8 mouse cellular contexts compared by ENCODE assay signal in genomic region chr13:48878534-48878933, GRCm38 (mm10). TPM values are rescaled to one million over a fixed set of nuclear protein-coding genes. Genes with fewer than 3 reads are reported as not detected.
A peak's percentile ranks its signal among the peaks of the same experiment; 100 is the strongest.
DNase-seq lines count a peak whose midpoint lies in the region; ATAC-seq and TF ChIP-seq lines count a peak whose summit lies in the region.

No protein-coding gene starts in this region.

- peaks cover 10% of the 10 kb centered on the region; the same call in 1 of the 2 replicates for H3K36me3 ChIP-seq in ES-E14 (ENCODE audit: control insufficient read depth, insufficient read depth, low read length, poor library complexity, severe bottlenecking)
- H3K36me3 ChIP-seq in forebrain, embryonic 16.5 days (ENCODE audit: control insufficient read depth, insufficient read depth): peaks cover 11% of the 10 kb centered on the region
- H3K36me3 ChIP-seq in lung, embryonic 14.5 days (ENCODE audit: insufficient read depth): peaks cover 31% of the 10 kb centered on the region
- peaks cover 36% of the 10 kb centered on the region for H3K36me3 ChIP-seq in thymus, adult 2 months (ENCODE audit: control insufficient read depth, insufficient read depth, low read length)

- peak overlapping the region; percentile 67 for H3K4me2 ChIP-seq in forebrain, embryonic 16.5 days (ENCODE audit: low read length)
- H3K4me2 ChIP-seq in lung, embryonic 14.5 days: peak overlapping the region; percentile 84

- peak overlapping the region; percentile 58 to 68 for H3K4me3 ChIP-seq in ES-E14 (ENCODE audit: insufficient read depth in 1 of 2, low read depth in 1 of 2, low read length in 2 of 2, poor library complexity in 1 of 2, severe bottlenecking in 1 of 2)
- peak overlapping the region; percentile 43 for H3K4me3 ChIP-seq in forebrain, embryonic 16.5 days (replicated peaks; ENCODE audit: low read length)
- peak overlapping the region; percentile 63 for H3K4me3 ChIP-seq in layer of hippocampus, adult 2 months
- peak overlapping the region; percentile 42 for H3K4me3 ChIP-seq in lung, embryonic 14.5 days (ENCODE audit: low read depth, low read length)
- H3K4me3 ChIP-seq in olfactory bulb, adult 2 months (ENCODE audit: insufficient read depth, low read depth, low read length): peak overlapping the region; percentile 53
- peak overlapping the region; percentile 48 for H3K4me3 ChIP-seq in thymus, adult 2 months (ENCODE audit: control insufficient read depth, insufficient read depth, low read length)

- peak; percentile 95 for DNase-seq in ES-E14 (ENCODE audit: low read depth, low spot score)
- DNase-seq in cerebellum, adult 11-12 months: peak; percentile 99
- DNase-seq in heart, postnatal 36 days: peak; percentile 97 to 99
- peak; percentile 98 for DNase-seq in layer of hippocampus, adult 2 months (ENCODE audit: low spot score in 2 of 2)
- DNase-seq in lung, embryonic 14.5 days: peak; percentile 99
- DNase-seq in thymus, adult 2 months: peak; percentile 98

- no peak; the same call in 1 of the 2 replicates for TF ChIP-seq CTCF in layer of hippocampus, adult 2 months (conservative IDR thresholded peaks at IDR 0.05)
- TF ChIP-seq CTCF in lung, embryonic 14.5 days (IDR thresholded peaks at IDR 0.05; ENCODE audit: low read depth): no peak
- no peak for TF ChIP-seq CTCF in olfactory bulb, adult 2 months (IDR thresholded peaks at IDR 0.05; ENCODE audit: insufficient read depth, low read depth, low read length)
- peak; percentile 57; the same call in 1 of the 2 replicates for TF ChIP-seq CTCF in thymus, adult 2 months (IDR thresholded peaks at IDR 0.05; ENCODE audit: borderline replicate concordance, control insufficient read depth, extremely low read depth, insufficient read depth, low read length, poor library complexity)

- in situ Hi-C loops in ES-E14 (cut with MboI; ENCODE audit: low sequenced_read_pairs in 2 of 2, unreplicated experiment in 2 of 2): no loop called here

- H3K27ac ChIP-seq in ES-E14 (ENCODE audit: insufficient read depth, low read depth, low read length, poor library complexity, severe bottlenecking): no peak overlapping the region
- H3K27ac ChIP-seq in forebrain, embryonic 16.5 days (ENCODE audit: low read length): peak overlapping the region; percentile 77
- peak overlapping the region; percentile 96 for H3K27ac ChIP-seq in layer of hippocampus, adult 2 months
- H3K27ac ChIP-seq in lung, embryonic 14.5 days (ENCODE audit: low read depth): peak overlapping the region; percentile 87
- peak overlapping the region; percentile 83 for H3K27ac ChIP-seq in olfactory bulb, adult 2 months (ENCODE audit: insufficient read depth, low read depth, low read length)
- H3K27ac ChIP-seq in thymus, adult 2 months (ENCODE audit: control insufficient read depth, insufficient read depth, low read length): peak overlapping the region; percentile 61

- H3K9me3 ChIP-seq in ES-E14 (ENCODE audit: control insufficient read depth, insufficient read depth, low read depth, low read length): no peaks in the 10 kb centered on the region
- no peaks in the 10 kb centered on the region for H3K9me3 ChIP-seq in forebrain, embryonic 16.5 days (ENCODE audit: control insufficient read depth, low read length)
- no peaks in the 10 kb centered on the region for H3K9me3 ChIP-seq in lung, embryonic 14.5 days (ENCODE audit: low read depth, low read length)

- H3K4me1 ChIP-seq in ES-E14 (ENCODE audit: control insufficient read depth in 2 of 2, insufficient read depth in 2 of 2, low read length in 2 of 2, poor library complexity in 1 of 2): peaks cover 0 to 2% of the 10 kb centered on the region in 2 experiments; a peak in 1 of 4 replicates
- H3K4me1 ChIP-seq in forebrain, embryonic 16.5 days (replicated peaks; ENCODE audit: control insufficient read depth, insufficient read depth, low read length): peaks cover 6% of the 10 kb centered on the region
- no peaks in the 10 kb centered on the region for H3K4me1 ChIP-seq in lung, embryonic 14.5 days (ENCODE audit: insufficient read depth)
- H3K4me1 ChIP-seq in olfactory bulb, adult 2 months (ENCODE audit: control insufficient read depth, insufficient read depth, low read length): peaks cover 3% of the 10 kb centered on the region
- H3K4me1 ChIP-seq in thymus, adult 2 months (replicated peaks; ENCODE audit: control insufficient read depth, insufficient read depth, low read length): peaks cover 2% of the 10 kb centered on the region

- H3K27me3 ChIP-seq in forebrain, embryonic 16.5 days (replicated peaks; ENCODE audit: control insufficient read depth, insufficient read depth, low read length): no peaks in the 10 kb centered on the region
- no peaks in the 10 kb centered on the region for H3K27me3 ChIP-seq in lung, embryonic 14.5 days (ENCODE audit: insufficient read depth, low read length)
- no peaks in the 10 kb centered on the region for H3K27me3 ChIP-seq in thymus, adult 2 months (ENCODE audit: control insufficient read depth, insufficient read depth, low read length)

- TF ChIP-seq POLR2A in olfactory bulb, adult 2 months (IDR thresholded peaks at IDR 0.05; ENCODE audit: insufficient read depth, low read depth, low read length): peak; percentile 99
- peak; percentile 98 for TF ChIP-seq POLR2A in thymus, adult 2 months (IDR thresholded peaks at IDR 0.05; ENCODE audit: control insufficient read depth, extremely low read depth, insufficient read depth, low read length, poor library complexity)

- intact Hi-C loops in heart, postnatal 36 days (cut with DNase I): loop anchor here (1.0 to 2.0 kb wide), 2 partner anchors 8 to 90 kb away; partner anchors contain the start of gene Fam120a

- H3K9ac ChIP-seq in ES-E14 (ENCODE audit: insufficient read depth, low read depth, low read length, poor library complexity, severe bottlenecking): peak overlapping the region; percentile 86
- peak overlapping the region; percentile 66 for H3K9ac ChIP-seq in forebrain, embryonic 16.5 days (replicated peaks; ENCODE audit: low read depth, low read length)
- H3K9ac ChIP-seq in lung, embryonic 14.5 days: peak overlapping the region; percentile 78

- WGBS in forebrain, embryonic 16.5 days: under 1% methylated on average over 36 of the region's 36 CpGs
- 0% methylated on average over 36 of the region's 36 CpGs for WGBS in lung, embryonic 14.5 days
- WGBS in olfactory bulb, adult 2 months: under 1% methylated on average over 36 of the region's 36 CpGs
- under 1% methylated on average over 36 of the region's 36 CpGs for WGBS in thymus, adult 2 months

- peak; percentile 99 for ATAC-seq in forebrain, embryonic 16.5 days
- peak; percentile 98 for ATAC-seq in lung, embryonic 14.5 days (ENCODE audit: insufficient read depth)

TF ChIP-seq in ES-E14, 5 proteins besides CTCF, POLR2A, EP300 and RAD21:
- no peak for TF ChIP-seq MAFK (IDR thresholded peaks at IDR 0.05; ENCODE audit: insufficient read depth, low read depth, low read length)
- 0 out of 2 replicates have a peak, but pooled peaks have one; percentile 36 for TF ChIP-seq HCFC1 (IDR thresholded peaks at IDR 0.05; ENCODE audit: borderline replicate concordance, insufficient read depth, low read length)
- TF ChIP-seq ZC3H11A (IDR thresholded peaks at IDR 0.05; ENCODE audit: borderline replicate concordance, low read depth, low read length): no peak

RNA-seq across cellular contexts. Expression of gene Phf2, which starts 7.6 kb away (rescaled TPM):
- 3.6 and 3.8 TPM in 2 replicates for total RNA-seq in ES-E14 (2012; rRNA removed)
- 10.2 and 11.5 TPM in 2 replicates for polyA plus RNA-seq in forebrain, embryonic 16.5 days (2015; fragmentation: Nextera tagmentation; extraction: Ambion mirVana)
- 10 to 100 TPM; 27.5 to 28.8 TPM for total RNA-seq in heart, postnatal 36 days (2021)
- total RNA-seq in layer of hippocampus, adult 2 months (2021): 10 to 100 TPM; 38.4 to 38.8 TPM
- polyA plus RNA-seq in lung, embryonic 14.5 days (2014; fragmentation: Nextera tagmentation; extraction: Ambion mirVana): 11.1 and 12.2 TPM in 2 replicates
- polyA plus RNA-seq in olfactory bulb, adult 2 months (2012; ENCODE audit: insufficient read depth, insufficient read length, low replicate concordance, missing spikeins): 83.3 TPM in 1 of 2 replicates, not detected in the other
- 74.4 and 102 TPM in 2 replicates for polyA plus RNA-seq in thymus, adult 2 months (2012; rRNA removed)
